Mouse (Mus musculus) spleen, adult 2 months (tissue): ENCODE measurements around the gene Cdc7.

Experiments
- CTCF ChIP-seq: fragments of 200-500 bp; IDR thresholded peaks from 2 replicates; pipeline ENCODE4 v1.5.1; 2011; ENCODE audit warnings: mild to moderate bottlenecking, inconsistent platforms; ENCODE audit not compliant: insufficient read depth, insufficient read length, insufficient replicate concordance; ENCODE audit errors: extremely low read depth
- POLR2A ChIP-seq: fragments of 200-500 bp; IDR thresholded peaks from 2 replicates; pipeline ENCODE4 v1.6.1; 2011; ENCODE audit warnings: low read depth, low read length, inconsistent platforms

GRCm38 (mm10) chr5:107019904-107020303 lies 55.8 kb downstream of the Cdc7 start:
- TF ChIP-seq CTCF: no peak
- no peak for TF ChIP-seq POLR2A
